Mouse (Mus musculus) adrenal gland, postnatal 4 days (tissue): ENCODE measurements around the gene Rnf5. TPM values are rescaled to one million over a fixed set of nuclear protein-coding genes. Genes with fewer than 3 reads are reported as not detected.

Experiments
- DNase-seq, 2 experiments: peaks; one replicate each; pipeline ENCODE4 v3.0.0; 2021 to 2022; ENCODE audit warnings: low spot score in 2 of 2, mixed read lengths in 2 of 2
- total RNA-seq, 2 experiments: library from RNA; stranded (reverse); gene quantifications; 2 replicates each; pipeline ENCODE4 v1.2.3; 2021

Rnf5 gene
- total RNA-seq, 2 experiments from 2014 or later = 66.5 to 74.2 TPM

GRCm38 (mm10) chr17:34635671-34636070 is 32.2 kb upstream of the Rnf5 start:
- DNase-seq = no peak

DNA sequence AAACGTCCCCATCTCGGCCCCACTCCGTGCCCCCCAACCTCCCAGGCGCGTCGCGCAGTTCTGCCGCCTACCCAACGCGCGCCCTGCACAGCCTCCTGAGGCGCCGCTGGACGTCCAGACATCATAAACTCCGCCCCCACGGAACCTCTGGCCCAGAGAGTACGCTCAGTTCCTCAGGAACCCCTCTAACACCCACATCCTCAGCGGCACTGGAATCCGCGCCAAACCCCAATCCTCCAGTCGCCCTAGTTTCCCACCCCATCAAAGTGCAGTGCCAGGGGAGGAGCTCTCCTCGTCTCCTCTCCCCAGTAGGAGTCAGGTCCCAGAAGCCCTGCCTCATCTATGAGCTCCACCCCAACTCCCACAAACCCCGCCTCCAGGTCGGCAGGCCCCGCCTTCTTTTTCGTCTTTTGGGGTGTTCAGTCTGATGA is 28.8 kb upstream of the Rnf5 start:
- DNase-seq = no peak

GRCm38 (mm10) chr17:34631647-34632046 is 28.2 kb upstream of the Rnf5 start:
- no peak for DNase-seq

DNA sequence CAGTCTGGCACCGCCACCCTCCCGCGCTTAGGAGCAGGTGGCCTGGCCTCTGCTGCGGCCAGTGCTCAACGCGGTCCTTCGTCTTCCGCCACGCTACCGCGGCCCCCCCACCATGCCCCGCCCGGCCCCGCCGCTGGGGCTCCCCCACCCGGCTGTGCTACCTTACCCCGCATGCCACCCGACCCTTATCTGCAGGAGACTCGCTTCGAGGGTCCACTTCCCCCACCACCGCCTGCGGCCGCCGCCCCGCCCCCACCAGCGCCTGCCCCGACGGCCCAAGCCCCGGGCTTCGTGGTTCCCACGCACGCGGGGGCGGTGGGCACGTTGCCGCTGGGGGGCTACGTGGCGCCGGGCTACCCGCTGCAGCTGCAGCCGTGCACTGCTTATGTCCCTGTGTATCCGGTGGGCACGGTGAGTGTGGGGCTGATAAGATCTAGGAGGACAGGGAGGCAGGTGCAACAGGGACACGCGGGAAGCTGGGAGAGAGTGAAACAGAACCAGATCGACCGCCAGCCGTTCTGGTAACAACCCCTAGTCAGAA is 27.3 kb upstream of the Rnf5 start:
- no peak for DNase-seq

DNA sequence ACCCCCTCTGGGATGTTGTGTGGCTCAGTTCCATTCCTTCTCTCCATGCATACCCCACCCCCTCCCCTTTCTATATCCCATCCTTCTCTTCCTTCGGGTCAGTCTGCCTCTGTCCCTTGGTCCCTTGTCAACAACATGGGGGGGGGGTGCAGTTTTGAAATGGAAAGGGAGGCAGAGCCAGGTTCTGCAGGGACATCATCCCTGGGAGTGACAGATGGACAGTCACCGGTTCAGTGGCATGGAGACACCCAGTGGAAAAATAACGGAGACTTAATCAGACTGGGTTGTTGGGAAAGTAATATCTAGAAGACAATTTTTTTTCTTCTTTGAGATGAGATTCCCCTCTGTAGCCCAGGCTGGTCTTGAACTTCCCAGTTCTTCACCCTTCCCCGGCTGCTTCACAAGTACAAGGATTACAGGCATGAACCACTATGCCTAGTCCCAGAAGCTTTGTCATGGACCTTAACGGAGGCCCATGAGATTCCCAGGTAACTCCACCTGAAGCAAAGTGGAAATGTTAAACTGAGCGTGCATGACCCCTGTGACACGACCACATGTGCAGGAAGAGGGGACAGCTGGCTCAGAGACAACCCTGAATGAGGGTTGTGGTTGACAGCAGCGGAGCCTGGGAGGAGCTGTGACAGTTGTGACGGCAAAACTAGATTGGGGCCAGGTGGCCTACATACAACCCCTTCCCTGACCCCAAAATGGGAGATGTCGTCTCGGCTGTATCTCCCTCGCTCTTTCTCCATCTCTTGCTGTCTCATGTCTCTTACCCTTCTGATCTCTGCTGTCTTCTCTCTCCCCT is 26.5 kb upstream of the Rnf5 start:
- no peak for DNase-seq

GRCm38 (mm10) chr17:34629221-34629751 is 25.8 kb upstream of the Rnf5 start, which contains the start of gene Prrt1:
Gene Prrt1 (plus strand): TSS chr17:34629533.
- DNase-seq = no peak

GRCm38 (mm10) chr17:34628644-34628967 is 25.1 kb upstream of the Rnf5 start:
- no peak for DNase-seq

DNA sequence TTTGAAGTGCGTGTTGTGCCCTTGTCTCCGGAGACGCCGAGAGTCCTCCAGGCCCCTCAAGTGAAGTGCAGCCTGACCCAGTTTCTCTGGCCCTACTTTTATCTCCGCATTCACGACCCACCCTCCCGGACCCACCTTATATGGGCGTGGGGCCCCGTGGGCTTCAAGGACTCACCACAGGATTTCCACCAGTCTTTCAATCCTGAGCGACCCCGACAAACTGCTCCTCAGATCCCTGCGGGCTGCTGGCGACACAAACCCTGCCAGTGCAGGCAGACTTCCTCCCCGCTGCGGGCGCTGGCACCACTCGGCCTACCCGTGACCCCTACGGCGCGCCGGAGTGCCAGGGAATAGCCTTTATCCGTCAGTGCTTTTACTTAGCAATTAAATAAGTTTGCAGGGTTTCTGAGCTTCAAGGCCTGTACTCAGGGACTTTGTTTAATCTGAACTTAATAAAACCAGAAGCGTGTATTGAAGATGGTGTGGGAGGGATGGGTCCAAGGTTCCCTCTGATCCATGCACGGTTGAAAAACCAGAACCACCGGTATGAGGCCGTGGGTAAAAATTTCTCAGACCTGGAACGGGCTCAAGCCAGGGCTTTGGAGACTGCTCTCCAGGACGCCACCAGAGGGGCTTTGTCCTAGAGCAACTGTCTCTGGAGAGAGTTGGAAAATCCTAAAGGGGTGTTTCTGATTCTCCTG is 24.6 kb upstream of the Rnf5 start, which contains the start of gene Ppt2:
Gene Ppt2 (minus strand): TSS at position 568 of the 701 bp plus-strand sequence.
- DNase-seq = peak in 1 of 2 experiments; percentile 41

DNA sequence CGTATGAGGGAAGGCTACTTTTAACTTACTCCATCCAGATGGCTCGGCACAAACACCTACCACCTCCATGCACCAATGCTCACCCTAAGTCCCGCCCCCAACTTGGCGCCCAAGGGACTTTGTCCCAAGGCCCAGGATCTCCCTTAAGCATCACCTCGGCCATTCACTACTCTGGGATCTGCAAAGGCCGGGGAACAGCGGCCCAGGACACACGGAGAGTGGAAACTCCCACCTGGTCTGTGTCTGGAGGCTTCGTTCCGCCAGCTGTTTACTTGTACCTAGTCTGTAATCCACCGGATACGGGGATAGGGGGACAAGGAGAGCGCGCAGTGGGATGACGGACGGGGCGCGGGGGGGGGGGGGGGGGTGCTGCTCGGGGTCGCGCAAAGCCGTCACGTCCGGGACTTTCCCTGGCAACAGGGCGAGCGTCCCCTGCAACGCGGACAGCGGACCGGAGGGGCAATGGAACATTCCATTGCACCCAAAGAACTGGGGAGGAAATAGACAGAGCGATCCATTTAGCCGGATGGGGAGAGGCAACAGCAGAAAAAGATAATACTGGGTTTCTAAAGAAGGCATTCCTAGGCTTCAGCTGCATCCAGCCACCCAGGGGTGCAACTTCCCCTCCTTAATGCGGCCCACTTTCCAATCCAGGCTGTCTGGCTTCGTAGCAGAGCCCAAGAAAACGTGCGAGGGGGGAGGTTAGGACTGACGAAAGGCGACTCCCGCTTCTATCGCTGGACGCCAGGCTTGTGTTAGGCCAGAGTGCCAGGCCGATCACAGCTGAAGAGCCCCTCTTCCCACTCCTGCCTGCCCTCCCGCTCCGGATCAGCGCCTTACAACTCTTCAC is 23.8 kb upstream of the Rnf5 start:
- peak; percentile 61 to 65 for DNase-seq

GRCm38 (mm10) chr17:34626773-34627092 is 23.2 kb upstream of the Rnf5 start:
- no peak for DNase-seq

DNA sequence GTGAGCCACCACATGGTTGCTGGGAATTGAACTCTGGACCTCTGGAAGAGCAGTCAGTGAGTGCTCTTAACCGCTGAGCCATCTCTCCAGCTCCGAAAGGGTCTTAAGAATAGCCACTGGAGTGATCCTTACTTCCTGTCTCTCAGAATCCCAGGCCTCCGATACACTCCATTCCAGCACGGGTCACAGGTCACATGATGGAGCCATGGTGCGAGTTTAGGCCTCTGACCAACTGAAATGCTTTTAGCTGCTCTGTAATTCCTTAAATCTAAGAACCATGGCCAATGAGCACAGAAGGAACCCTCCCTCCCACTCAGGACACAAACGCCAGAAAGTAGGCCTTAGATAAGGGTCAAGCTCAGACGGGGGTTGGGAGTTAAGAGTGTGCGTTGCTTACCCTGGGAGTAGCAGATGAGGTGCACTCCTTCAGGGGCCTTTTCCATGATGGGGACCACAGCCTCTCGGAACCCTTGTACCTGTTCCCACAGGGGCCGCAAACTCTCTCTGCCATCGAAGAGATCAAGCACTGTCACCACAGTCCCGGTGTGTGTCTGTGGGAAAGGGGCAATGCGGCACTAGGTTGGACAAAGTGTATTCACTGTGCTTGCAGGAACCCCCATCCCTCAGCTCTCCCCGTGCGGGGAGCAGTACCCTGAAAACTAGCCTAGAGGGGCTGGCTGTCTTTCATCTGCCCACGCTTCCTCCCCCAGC is 22.7 kb upstream of the Rnf5 start:
- DNase-seq = no peak

DNA sequence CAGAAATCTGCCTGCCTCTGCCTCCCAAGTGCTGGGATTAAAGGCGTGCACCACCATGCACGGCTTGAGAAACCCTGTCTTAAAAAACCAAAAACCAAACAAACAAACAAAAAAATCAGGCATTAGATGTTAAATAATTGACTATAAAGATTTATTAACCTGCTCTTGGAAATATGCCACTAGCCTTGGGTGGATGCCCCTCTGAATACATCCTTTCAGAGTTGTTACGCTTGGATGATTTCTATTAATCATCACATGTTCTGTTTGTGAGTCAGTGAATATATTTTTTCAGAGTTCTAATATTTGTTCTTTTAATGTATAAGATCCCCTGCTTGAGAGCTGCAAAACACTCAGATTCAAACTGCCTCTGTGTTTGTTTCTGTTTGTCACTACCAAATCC is 21.5 kb upstream of the Rnf5 start:
- no peak for DNase-seq

DNA sequence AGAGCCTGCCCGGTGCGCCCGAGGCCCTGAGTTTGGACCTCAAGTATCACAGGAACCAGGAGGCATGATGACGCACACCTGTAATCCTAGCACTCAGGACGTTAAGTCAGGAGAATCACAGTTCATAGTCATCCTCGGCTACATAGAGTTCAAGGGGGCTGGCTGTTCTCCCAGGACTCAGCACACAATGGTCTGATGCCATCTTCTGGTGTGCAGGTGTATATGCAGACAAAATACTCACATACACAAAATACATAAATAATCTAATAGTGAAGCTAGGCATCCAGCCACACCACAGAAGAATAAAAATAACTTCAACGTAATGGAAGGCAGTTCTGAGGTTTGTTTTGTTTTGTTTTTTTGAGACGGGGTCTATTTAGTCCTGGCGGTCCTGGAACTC is 19.7 kb upstream of the Rnf5 start:
- no peak for DNase-seq

GRCm38 (mm10) chr17:34621006-34621405 is 17.5 kb upstream of the Rnf5 start:
- DNase-seq = no peak

DNA sequence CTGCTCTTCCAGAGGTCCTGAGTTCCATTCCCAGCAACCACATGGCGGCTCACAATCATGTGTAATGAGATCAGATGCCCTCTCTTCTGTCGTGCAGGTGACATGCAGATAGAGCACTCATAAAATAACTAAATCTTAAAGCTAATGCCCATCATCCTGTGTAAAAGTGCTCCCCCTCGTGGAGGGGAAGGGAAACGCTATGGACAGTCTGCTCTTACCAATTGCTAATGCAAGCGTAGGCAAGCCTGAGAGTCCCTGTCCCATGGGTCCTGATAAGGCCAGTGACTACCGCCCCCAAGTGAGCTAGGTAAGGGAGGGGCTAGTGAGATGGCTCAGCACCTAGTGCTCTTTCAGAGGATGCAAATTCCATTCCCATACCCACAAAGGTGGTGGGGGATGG is 15.5 kb upstream of the Rnf5 start:
- DNase-seq = peak in 1 of 2 experiments; percentile 52

DNA sequence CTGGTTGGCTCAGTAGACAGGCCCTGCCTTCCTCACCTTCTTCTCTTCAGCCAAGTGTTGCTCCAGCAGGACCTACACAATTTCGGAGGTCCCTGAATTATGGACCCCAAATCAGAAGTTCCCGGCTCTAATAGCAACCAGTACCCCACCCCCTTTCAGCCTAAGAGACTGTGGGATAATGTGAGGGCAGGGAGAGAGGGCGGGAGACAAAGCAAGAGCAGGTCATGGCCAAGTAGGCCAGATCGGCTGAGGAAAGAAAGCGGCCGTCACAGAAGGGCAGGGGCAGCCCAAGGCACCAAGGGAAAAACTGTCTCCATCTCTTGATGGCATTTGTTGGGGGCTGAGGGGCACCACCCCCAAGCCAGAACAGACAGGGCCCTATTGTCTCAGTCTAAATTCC is 12.4 kb upstream of the Rnf5 start, which contains the start of gene Egfl8:
Gene Egfl8 (minus strand): TSS at position 101 of the 400 bp plus-strand sequence.
- no peak for DNase-seq

DNA sequence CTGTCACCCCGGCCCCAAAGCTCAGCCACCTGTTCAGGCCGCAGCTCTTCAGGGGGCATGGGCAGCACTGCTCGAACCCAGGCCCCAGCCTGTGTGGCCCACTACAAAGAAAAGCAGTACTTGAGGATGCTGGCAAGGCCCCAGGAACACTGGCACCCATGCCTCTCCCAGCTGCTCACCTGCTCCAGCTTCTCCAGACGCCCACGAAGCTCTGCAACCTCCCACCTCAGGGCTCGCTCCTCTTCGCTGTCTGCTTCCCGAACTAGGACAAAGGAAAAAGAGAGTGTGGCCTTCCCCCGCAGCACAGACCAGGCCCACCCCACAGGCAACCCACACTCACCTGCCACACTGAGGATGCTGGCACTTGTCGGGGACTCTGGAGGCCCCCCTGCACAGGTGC is 10.3 kb upstream of the Rnf5 start:
- no peak for DNase-seq

DNA sequence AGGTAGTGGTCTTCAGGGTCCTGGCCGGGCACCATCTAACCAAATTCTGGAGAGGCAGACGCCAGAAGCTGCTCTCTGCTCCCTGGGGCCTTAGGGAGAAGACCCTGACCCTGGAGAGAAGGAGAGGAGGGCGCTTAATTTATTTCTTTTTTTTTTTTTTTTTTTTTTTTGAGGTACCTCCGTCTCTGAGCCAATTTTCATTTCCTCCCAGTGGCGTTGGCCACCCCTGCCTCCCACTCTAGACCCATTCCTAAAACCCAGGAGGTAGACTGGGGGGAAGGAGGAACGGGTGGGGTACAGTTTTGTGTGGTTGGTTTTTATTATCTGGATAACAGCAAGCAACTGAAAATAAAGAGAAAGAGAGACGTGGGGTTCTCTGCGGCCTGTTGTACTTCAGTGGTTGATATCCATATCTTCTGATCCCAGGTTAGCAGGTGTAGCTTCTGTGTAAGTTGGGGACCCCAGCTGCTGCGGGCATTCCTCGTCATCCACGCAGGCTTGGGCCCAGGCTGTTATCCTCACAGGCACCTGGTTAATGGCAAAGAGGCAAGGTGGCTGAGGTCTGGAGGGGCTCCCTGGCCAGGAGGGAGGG is 9.7 kb upstream of the Rnf5 start:
- DNase-seq = no peak

GRCm38 (mm10) chr17:34611050-34611449 is 7.6 kb upstream of the Rnf5 start:
- DNase-seq = no peak

DNA sequence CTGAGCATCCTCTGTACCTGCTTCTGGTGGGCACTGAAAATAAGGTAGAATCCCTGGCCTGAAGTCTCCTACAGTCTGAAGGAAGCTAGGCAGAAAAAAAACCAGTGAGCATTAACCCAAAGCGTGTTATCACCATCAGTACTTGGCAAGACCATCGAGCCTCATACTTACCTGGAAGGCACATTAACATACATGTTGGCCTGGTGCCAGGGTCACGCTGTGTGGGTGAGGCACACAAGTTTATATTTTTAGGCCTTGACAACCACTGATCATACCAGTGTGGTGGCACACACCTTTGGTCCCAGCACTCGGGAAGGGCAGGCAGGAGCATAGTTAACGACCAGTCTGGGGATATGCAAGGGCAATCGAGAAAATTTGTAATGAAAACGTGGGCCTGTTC is 4.5 kb upstream of the Rnf5 start:
- DNase-seq = no peak
